Mouse (Mus musculus): Measurements from ENCODE around the gene Mrvi1. TPM values are rescaled to one million over a fixed set of nuclear protein-coding genes. Genes with fewer than 3 reads are reported as not detected.

Mrvi1 gene
- polyA plus RNA-seq, 1 experiment from 2014 or later: 4.0 TPM

- 49% methylated on average over 4 of the region's 4 CpGs for WGBS (ENCODE audit: insufficient replicate concordance)
These were observed 104.2 kb downstream of the Mrvi1 start for GRCm38 (mm10) chr7:110878028-110878427.

DNA sequence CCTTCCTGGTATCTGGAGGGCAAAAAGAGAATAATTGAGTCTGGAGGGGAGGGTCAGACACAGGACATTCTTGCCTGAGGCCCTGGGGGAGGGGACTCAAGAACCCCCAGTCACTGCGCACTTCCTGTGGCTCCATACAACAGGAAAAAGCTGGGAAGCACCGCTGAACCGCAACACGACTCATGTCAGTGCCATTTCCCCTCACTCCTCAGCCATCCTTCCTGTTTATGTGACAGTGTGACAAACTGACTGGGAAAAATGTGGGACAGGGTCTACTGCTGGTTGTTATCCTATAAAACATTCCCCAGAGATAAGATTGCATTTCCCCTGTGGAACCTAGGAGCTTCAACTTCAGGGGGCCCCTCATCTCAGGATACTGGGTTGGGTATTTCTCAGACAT is 105.3 kb downstream of the Mrvi1 start:
- WGBS (ENCODE audit: insufficient replicate concordance): 27% methylated on average over 4 of the region's 4 CpGs
- H3K4me1 ChIP-seq (replicated peaks): peaks cover 37% of the 10 kb centered on the region
- H3K9ac ChIP-seq: no peak overlapping the region
- no peak overlapping the region for H3K4me3 ChIP-seq (replicated peaks)
- no peaks in the 10 kb centered on the region for H3K27me3 ChIP-seq
- no peak overlapping the region for H3K4me2 ChIP-seq
- no peak for ATAC-seq (ENCODE audit: insufficient read depth)
- H3K27ac ChIP-seq (replicated peaks): 0 out of 2 replicates have a peak overlapping the region, but pooled peaks have one; percentile 19
- H3K36me3 ChIP-seq (replicated peaks): no peaks in the 10 kb centered on the region
- H3K9me3 ChIP-seq (replicated peaks): no peaks in the 10 kb centered on the region

More at GRCm38 (mm10) chr7:110878028-110878427, 104.2 kb downstream of the Mrvi1 start:
- Histone ChIP-seq H3K4me2 (no peak overlapping the region), H3K4me3 (replicated peaks) (no peak overlapping the region), H3K4me1 (replicated peaks) (peaks cover 45% of the 10 kb centered on the region), H3K9ac (no peak overlapping the region), H3K27ac (replicated peaks) (0 out of 2 replicates have a peak overlapping the region, but pooled peaks have one; percentile 1), H3K27me3 (no peaks in the 10 kb centered on the region), H3K36me3 (replicated peaks) (no peaks in the 10 kb centered on the region), H3K9me3 (replicated peaks) (no peaks in the 10 kb centered on the region)
- ATAC-seq (ENCODE audit: insufficient read depth): no peak

DNA sequence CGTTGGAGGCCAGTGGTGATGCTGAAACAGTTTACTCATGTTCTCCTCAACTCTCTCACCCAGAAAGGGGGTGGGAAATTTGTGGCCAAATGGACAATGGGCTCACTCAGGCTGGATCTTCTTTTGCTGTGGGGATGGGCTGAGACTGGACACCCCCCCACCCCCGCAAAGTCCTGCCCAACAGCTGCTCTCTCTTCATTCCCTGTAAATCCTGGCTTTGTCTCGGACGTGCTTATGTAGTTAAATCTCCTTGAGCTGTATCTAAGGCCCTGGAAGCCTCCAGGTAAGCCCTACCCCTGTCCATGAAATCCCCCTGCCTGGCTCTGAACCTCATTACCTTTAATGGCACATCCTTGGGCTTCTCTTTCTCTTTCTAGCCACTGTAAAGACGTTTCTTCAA is 113.5 kb downstream of the Mrvi1 start:
- H3K36me3 ChIP-seq (replicated peaks): no peaks in the 10 kb centered on the region
- no peaks in the 10 kb centered on the region for H3K27me3 ChIP-seq
- no peak overlapping the region for H3K4me2 ChIP-seq
- no peak overlapping the region for H3K27ac ChIP-seq (replicated peaks)
- H3K9ac ChIP-seq: no peak overlapping the region
- no peaks in the 10 kb centered on the region for H3K9me3 ChIP-seq (replicated peaks)
- no peak overlapping the region for H3K4me3 ChIP-seq (replicated peaks)
- 74% methylated on average over 5 of the region's 5 CpGs for WGBS (ENCODE audit: insufficient replicate concordance)
- no peak for ATAC-seq (ENCODE audit: insufficient read depth)
- 0 out of 2 replicates have a peak, but pooled peaks cover 4% of the 10 kb centered on the region for H3K4me1 ChIP-seq (replicated peaks)

GRCm38 (mm10) chr7:110867116-110867515 is 115.1 kb downstream of the Mrvi1 start:
- Histone ChIP-seq H3K9me3 (replicated peaks) (no peaks in the 10 kb centered on the region), H3K36me3 (replicated peaks) (no peaks in the 10 kb centered on the region), H3K4me3 (replicated peaks) (no peak overlapping the region), H3K4me1 (replicated peaks) (0 out of 2 replicates have a peak, but pooled peaks cover 4% of the 10 kb centered on the region), H3K9ac (no peak overlapping the region), H3K4me2 (no peak overlapping the region), H3K27ac (replicated peaks) (no peak overlapping the region), H3K27me3 (no peaks in the 10 kb centered on the region)
- no peak for ATAC-seq (ENCODE audit: insufficient read depth)
- WGBS (ENCODE audit: insufficient replicate concordance): 76% methylated on average over 6 of the region's 6 CpGs

DNA sequence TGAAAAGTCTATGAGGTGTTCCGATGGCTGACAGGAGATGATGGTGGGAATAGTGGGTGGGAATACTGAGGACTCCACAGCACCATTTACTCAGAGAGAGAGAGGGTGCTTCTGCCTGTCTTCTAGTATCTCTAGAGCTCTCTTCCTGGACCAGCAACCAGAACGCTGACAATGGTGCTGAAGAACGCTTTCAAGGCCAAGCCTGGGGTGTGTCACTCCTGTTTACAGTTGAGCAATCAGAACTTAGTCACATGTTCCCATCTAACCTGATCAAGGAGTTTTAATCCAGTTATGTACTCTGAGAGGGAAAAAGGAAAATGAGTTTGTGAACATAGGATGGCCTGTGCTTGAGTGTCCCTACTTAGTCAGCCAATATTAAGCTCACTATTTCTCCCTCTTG is 116.2 kb downstream of the Mrvi1 start:
- no peak overlapping the region for H3K4me2 ChIP-seq
- no peak overlapping the region for H3K9ac ChIP-seq
- no peaks in the 10 kb centered on the region for H3K36me3 ChIP-seq (replicated peaks)
- no peaks in the 10 kb centered on the region for H3K9me3 ChIP-seq (replicated peaks)
- no peak for ATAC-seq (ENCODE audit: insufficient read depth)
- 0 out of 2 replicates have a peak, but pooled peaks cover 4% of the 10 kb centered on the region for H3K4me1 ChIP-seq (replicated peaks)
- H3K4me3 ChIP-seq (replicated peaks): no peak overlapping the region
- no peak overlapping the region for H3K27ac ChIP-seq (replicated peaks)
- H3K27me3 ChIP-seq: no peaks in the 10 kb centered on the region
- 84% methylated on average over 3 of the region's 3 CpGs for WGBS (ENCODE audit: insufficient replicate concordance)

- Histone ChIP-seq H3K27ac (replicated peaks) (no peak overlapping the region), H3K4me2 (no peak overlapping the region), H3K9ac (no peak overlapping the region), H3K4me1 (replicated peaks) (0 out of 2 replicates have a peak, but pooled peaks cover 8% of the 10 kb centered on the region), H3K36me3 (replicated peaks) (no peaks in the 10 kb centered on the region), H3K4me3 (replicated peaks) (no peak overlapping the region), H3K9me3 (replicated peaks) (no peaks in the 10 kb centered on the region), H3K27me3 (no peaks in the 10 kb centered on the region)
- no peak for ATAC-seq (ENCODE audit: insufficient read depth)
- WGBS (ENCODE audit: insufficient replicate concordance): 67% methylated on average over 6 of the region's 6 CpGs
These were observed 116.7 kb downstream of the Mrvi1 start for GRCm38 (mm10) chr7:110865570-110865969.

DNA sequence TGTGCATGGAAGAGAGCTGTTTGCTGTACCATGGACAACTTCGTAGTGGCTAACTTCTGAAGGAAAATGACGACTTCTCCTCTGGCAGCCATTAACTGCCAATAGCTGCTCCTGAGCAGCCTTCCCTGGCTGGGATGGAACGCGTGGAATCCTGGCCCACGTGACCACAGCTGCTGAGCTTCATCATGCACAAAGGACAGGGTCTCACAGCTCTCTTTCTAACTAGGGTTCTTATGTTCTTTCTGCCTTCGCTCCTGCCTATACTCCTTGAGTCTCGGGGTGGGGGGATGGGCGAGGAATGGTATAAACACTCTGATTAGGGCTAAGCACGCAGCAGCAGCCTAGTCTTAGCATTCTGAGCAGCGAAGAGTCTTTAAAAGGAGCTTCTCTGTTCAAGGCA is 117.2 kb downstream of the Mrvi1 start:
- no peaks in the 10 kb centered on the region for H3K27me3 ChIP-seq
- H3K4me3 ChIP-seq (replicated peaks): no peak overlapping the region
- WGBS (ENCODE audit: insufficient replicate concordance): 60% methylated on average over 10 of the region's 10 CpGs
- H3K9ac ChIP-seq: no peak overlapping the region
- no peaks in the 10 kb centered on the region for H3K9me3 ChIP-seq (replicated peaks)
- no peak overlapping the region for H3K27ac ChIP-seq (replicated peaks)
- no peaks in the 10 kb centered on the region for H3K36me3 ChIP-seq (replicated peaks)
- ATAC-seq (ENCODE audit: insufficient read depth): no peak
- H3K4me2 ChIP-seq: no peak overlapping the region
- peaks cover 13% of the 10 kb centered on the region for H3K4me1 ChIP-seq (replicated peaks)

DNA sequence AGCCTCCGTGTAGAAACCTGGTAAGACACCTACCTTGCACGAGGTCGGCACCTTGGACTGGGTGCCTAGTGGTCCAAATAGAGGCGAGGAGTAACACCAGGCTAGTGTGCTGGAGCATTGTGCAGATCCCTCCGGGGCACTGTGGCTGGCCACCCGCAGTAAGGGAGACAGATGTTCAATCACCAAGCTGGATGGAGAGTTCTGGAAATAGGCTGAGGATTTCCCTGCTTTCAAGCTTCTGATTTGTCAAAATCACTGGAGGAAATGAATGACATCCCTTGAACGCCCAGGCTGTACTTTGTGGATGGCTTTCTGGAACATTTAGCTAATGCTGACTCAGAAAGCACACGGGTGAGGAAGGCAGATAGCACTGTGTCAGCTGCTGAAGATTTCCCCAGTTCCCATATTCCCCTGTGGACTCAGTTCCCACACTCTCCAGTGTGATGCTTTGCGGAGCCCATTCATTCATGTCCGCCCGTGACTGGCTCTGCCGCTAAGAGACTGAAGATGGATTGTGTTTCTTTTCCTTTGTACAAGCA is 119.4 kb downstream of the Mrvi1 start, which contains the start of gene Lyve1:
Lyve1 (minus strand) TSS at position 489 of the 539 bp plus-strand sequence.
- WGBS (ENCODE audit: insufficient replicate concordance): 52% methylated on average over 12 of the region's 12 CpGs
- H3K36me3 ChIP-seq (replicated peaks): no peaks in the 10 kb centered on the region
- peaks cover 26% of the 10 kb centered on the region for H3K4me1 ChIP-seq (replicated peaks)
- no peaks in the 10 kb centered on the region for H3K9me3 ChIP-seq (replicated peaks)
- no peak within 1 kb of the TSS for H3K27ac ChIP-seq (replicated peaks)
- H3K27me3 ChIP-seq: no peaks in the 10 kb centered on the region
- H3K9ac ChIP-seq: no peak within 1 kb of the TSS
- no peak within 1 kb of the TSS for H3K4me3 ChIP-seq (replicated peaks)
- ATAC-seq (ENCODE audit: insufficient read depth): peak; percentile 68; the same call in 1 of the 2 replicates
- no peak within 1 kb of the TSS for H3K4me2 ChIP-seq

DNA sequence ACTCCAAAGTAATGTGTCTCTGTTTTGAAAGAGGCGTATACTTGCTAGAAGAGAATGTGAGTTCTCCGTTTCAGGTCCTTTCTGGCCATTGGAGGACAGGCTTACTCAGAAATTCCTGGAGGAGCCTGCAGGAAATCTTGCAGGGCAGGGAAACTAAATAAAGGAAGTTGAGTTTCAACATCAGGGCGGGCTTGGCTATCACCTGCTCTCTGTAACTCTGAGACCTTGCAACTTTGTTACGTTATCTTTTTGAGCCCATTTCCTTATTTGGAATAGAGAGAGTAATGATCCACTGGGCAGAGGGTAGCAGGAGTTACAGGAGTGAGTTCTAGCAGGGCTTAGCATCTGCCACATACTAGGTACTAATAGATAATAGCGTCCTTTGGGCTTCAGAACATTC is 122.1 kb downstream of the Mrvi1 start:
- WGBS (ENCODE audit: insufficient replicate concordance): 18% methylated on average over 5 of the region's 5 CpGs
- Histone ChIP-seq H3K36me3 (replicated peaks) (no peaks in the 10 kb centered on the region), H3K4me3 (replicated peaks) (no peak overlapping the region), H3K4me2 (peak overlapping the region; percentile 0; the same call in 1 of the 2 replicates), H3K9me3 (replicated peaks) (no peaks in the 10 kb centered on the region), H3K27me3 (no peaks in the 10 kb centered on the region), H3K4me1 (replicated peaks) (peaks cover 40% of the 10 kb centered on the region), H3K27ac (replicated peaks) (no peak overlapping the region), H3K9ac (no peak overlapping the region)
- no peak for ATAC-seq (ENCODE audit: insufficient read depth)

DNA sequence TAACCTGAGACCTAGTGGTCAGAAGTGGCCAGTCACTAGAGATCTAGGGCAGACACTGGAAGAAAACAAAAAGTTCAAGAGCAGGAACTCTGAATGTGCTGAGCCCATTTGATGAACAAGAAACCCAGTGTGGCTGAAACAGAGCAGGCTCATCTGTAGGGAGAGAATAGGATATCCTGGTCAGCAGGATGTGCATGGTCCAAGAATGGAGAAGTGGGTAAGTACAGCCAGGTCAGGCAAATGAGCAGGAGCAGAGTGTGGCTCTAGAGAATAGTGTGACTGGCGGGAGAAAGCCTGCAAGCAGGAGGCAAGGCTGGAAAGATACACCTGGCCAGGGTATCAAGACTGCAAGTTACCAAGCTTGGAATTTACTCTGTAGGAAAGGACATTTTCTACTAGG is 126.7 kb downstream of the Mrvi1 start:
- WGBS (ENCODE audit: insufficient replicate concordance): 29% methylated on average over 1 of the region's 1 CpGs
- peaks cover 45% of the 10 kb centered on the region for H3K4me1 ChIP-seq (replicated peaks)
- H3K9ac ChIP-seq: no peak overlapping the region
- H3K4me2 ChIP-seq: no peak overlapping the region
- H3K27ac ChIP-seq (replicated peaks): 0 out of 2 replicates have a peak overlapping the region, but pooled peaks have one; percentile 41
- no peak overlapping the region for H3K4me3 ChIP-seq (replicated peaks)
- no peaks in the 10 kb centered on the region for H3K27me3 ChIP-seq
- no peaks in the 10 kb centered on the region for H3K9me3 ChIP-seq (replicated peaks)
- no peak for ATAC-seq (ENCODE audit: insufficient read depth)
- H3K36me3 ChIP-seq (replicated peaks): no peaks in the 10 kb centered on the region

- Histone ChIP-seq H3K9me3 (replicated peaks) (no peaks in the 10 kb centered on the region), H3K4me3 (replicated peaks) (no peak overlapping the region), H3K27ac (replicated peaks) (0 out of 2 replicates have a peak overlapping the region, but pooled peaks have one; percentile 41), H3K27me3 (no peaks in the 10 kb centered on the region), H3K36me3 (replicated peaks) (no peaks in the 10 kb centered on the region), H3K4me2 (no peak overlapping the region), H3K9ac (no peak overlapping the region), H3K4me1 (replicated peaks) (peaks cover 39% of the 10 kb centered on the region)
- ATAC-seq (ENCODE audit: insufficient read depth): no peak
- WGBS (ENCODE audit: insufficient replicate concordance): 64% methylated on average over 8 of the region's 8 CpGs
These were observed 127.2 kb downstream of the Mrvi1 start for GRCm38 (mm10) chr7:110854927-110855546.
